Mouse (Mus musculus) lung, postnatal 0 days (tissue): ENCODE results near the gene 9930104L06Rik.

Source experiments
- CTCF ChIP-seq: IDR thresholded peaks from 2 replicates; pipeline ENCODE4 v1.5.1; 2016; ENCODE audit warnings: antibody characterized with exemption, mild to moderate bottlenecking
- EP300 ChIP-seq: IDR thresholded peaks from 2 replicates; pipeline ENCODE4 v1.6.1; 2016; ENCODE audit warnings: antibody characterized with exemption, mild to moderate bottlenecking, control low read depth

DNA sequence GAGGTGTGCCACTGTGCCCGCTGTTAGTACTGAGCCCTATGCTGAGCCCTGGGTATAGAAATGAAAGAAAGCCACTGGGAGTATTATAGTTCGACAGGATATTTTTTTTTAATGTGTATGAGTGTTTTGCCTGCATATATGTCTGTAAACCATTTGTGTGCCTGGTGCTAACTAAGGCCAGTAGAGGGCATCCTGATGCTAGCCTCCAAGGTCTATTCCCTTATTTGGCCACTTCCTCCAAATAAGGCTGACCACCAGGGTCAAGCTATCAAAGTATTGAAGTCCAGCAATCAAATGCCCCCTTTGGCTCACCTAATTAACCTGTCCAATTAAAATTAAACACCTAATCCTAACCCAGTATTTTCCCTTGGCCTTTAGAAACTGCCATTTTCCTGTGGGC is 8.1 kb downstream of the 9930104L06Rik start:
- TF ChIP-seq CTCF (peak; percentile 64), EP300 (no peak)
